Mouse (Mus musculus) T-cell, adult 2 months (primary cell): ENCODE measurements around the gene Tmem86b.

Source experiments
- DNase-seq: peaks from one replicate; pipeline ENCODE4 v3.0.0; 2022; ENCODE audit warnings: low spot score

Tmem86b gene

DNA sequence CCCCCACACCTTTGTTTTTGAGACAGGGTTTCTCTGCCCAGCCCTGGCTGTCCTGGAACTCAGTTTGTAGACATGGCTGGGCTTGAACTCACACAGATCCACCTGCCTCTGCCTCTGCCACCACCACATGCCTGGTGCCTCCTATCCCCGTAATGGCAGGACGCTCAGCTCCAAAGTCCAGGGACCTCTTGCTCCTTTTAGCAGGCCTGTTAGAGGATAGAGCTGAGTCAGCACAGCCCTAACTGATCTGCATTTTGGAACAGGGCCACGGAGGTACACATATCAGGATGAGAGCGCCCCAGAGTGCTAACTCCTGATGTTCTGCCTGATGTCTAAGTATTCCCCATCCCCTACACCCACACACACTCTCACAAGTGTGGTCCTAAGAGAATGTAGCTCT, at the start of gene Tmem86b:
Gene Tmem86b, minus strand, starts transcription at position 392 of the 400 bp plus-strand sequence.
- no peak for DNase-seq

DNA sequence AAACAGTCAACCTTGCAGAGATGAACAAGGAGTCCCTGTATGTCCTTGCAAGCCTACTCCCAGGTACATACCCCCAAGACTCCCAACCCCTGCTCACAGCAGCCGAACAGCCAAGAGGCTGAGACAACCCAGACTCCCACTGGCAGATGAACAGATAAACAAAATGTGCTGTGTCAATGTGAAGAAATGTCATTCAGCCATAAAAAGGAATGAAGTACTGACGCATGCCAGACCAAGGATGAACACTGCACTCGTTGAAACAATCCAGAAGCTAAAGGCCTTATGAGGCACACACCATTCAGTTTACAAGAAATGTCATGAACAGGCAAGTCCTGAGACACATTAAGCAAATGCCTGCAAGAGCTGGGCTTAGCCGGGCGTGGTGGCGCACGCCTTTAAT, 44.0 kb upstream of the Tmem86b start:
- DNase-seq, result no peak

DNA sequence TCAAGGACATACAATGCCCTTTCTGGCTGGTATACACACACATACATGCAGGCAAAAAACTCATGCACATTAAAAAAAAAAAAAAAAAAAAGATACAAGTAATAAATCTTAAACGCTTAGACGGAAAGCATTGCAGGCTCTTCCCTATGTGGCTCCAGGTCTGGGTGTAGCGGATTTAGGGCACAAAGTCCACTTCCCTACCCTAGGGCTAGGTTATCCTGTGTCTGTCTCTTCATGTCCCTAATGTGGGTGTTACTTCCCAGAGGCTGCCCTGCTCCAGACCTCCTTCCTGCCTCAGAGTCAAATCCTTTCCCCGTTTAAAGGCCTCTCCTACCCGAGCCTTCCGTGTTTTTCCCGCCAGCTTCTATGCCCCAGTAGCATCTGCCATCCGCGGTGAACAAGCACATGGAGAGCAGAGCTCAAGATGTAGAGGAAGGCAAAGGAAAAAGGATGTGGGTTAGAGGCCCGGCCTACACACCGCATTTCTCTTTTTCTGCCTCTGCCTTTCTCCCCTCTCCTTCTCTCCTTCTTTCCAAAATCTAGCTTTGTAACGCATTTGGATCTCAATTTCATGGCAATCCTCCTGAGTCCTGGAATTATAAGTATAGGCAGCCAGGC, 43.0 kb upstream of the Tmem86b start:
- DNase-seq, result peak; percentile 37

DNA sequence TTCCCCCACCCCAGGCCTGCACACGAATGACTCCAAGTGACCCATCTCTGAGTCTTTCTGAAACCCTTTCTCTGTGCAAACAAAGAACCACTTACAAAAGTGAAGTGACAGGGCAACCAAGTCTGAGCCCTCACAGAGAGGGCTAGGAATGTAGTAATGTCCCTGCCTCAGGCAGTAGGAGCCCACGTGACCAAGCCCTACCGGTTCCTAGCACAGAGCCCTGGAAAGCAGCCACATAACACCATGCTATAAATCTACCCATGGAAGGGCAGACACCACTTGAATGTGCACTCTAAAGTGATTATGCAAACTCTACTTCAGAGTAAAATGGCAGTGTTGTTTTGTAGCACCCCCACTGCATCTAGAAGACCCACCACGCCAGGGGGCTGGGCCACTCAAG, 40.7 kb upstream of the Tmem86b start:
- DNase-seq, result no peak

DNA sequence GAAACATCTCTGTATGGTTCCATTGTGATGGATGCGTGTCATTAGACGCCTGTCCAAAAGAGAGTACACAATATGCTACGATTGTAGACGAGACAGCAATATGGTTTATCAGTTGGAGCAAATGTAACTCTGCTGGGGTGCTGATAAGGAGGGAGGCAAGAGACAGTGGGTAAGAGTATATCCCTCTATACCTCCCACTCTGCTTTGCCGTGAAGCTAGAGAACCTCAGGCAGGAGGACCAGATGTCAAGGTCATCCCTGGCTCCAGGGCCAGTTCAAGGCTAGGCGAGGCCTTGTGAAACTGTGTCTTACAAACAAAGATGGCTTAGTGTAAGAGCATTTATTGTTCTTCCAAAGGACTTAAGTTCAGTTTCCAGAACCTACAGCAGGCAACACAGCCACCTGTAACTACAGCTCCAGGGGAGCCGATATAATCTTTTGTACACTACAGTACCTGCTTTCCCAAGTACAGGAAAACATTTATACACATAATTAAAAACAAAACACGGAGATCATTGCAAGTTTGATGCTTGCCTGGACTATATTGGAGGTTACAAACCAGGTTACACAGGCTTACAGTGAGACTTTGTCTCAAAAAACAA, 39.5 kb upstream of the Tmem86b start:
- DNase-seq, result no peak

DNA sequence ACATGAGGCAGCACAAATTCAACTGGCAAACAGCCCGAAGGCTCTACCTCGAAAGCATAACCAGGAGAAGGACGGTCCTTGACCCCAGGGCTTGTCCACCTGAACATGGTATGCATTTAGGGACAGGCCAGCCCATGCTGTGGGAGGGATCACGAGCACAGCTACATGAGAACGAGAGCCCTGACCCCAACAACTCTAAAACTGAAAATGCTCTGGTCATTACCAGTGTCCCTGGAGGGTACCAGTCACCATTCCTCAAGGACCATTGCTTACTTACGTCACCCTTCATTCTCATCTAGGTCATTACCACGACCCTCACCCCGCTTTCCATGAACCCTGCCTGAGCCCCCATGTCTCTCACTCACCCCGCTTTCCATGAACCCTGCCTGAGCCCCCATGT, 37.9 kb upstream of the Tmem86b start:
- no peak for DNase-seq

DNA sequence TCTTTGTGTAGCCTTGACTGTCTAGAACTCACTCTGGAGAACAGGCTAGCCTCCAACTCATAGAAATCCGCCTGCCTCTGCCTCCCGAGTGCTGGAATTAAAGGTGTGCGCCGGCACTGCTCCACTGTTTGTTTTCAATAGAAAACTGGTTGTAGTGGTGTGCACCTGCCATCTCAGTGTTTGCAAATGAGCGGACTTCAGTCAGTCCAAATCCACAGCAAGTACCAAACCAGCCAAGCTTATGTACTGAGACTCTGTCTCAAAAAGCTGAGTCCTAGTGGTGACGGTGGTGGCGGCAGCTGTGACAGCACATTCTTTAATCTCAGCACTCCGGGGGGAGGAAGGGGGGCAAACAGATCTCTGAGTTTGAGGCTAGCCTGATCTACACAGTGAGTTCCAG, 37.3 kb upstream of the Tmem86b start:
- no peak for DNase-seq

DNA sequence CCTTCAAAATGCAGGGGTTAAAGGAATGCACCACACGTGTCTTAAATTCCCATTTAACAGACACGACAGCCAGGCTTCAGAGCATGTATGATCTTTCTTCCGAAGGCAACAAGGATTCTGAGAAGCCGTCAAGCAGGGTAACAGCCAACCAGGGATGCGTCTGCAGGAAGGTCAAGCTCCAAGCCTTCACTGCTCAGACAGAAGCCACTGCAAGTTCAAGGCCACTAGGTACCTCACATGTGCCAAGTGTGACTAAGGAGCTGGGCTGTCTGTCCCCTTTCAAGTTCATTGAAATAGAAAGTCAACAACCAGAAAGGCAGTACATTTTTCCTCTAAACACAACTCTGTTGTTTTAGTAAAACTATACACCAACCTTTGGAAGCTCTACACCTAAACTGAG, 35.6 kb upstream of the Tmem86b start:
- DNase-seq, result no peak

DNA sequence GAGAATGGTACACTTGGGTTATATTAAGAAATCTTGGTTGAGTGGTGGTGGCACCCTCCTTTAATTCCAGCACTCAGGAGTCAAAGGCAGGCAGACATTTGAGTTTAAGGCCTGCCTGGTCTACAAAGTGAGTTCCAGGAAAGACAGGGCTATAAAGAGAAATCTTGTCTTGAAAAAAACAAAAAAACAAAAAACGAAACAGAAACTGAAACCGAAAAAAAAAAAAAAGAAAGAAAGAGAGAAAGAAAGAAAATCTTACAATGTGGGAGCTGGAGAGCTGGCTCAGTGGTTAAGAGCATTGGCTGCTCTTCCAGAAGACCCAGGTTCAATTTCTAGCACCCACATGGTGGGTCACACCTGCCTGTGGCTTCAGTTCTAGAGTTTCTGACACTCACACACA, 32.5 kb upstream of the Tmem86b start:
- no peak for DNase-seq

DNA sequence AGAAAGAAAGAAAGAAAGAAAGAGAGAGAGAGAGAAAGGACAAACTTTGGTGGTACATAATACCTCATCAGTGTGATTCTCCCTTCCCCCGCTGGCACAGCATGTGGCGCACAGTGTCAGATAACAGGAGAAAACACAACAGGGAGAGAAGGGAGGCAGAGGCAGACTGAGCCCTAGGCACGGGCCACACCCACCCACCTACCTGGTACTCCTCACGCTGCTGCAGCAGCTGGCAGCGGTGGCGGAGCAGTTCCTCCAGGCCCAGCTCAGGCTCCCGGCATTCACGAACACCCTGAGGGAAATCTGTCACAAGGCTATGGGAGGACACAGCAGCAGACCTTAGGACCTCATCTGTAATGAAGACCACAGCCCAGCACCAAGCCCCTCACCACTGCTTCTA, 32.0 kb upstream of the Tmem86b start:
- no peak for DNase-seq

DNA sequence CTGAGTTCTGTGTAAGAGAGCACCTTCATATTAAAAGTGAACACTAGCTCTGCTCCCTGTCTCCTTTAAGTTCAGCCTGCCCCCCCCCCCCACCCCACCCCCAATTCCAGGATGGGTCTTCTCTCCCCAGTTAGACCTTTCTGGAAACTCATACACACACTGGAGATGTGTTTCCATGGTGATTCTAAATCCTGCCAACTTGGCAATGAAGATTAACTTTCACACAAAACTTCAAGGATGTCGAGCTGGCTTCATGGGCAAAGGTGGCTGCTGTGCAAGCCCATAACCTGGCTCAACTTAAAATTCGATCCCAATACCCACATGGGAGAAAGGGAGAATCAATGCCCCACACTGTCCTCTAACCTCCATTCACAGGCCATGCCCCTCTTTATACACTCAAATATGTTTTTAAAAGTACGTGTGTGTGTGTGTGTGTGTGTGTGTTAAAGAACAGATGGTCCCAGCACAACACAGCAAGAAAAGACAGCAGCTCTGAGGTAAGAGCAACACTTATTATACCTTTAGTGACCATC, 28.8 kb upstream of the Tmem86b start:
- DNase-seq, result no peak

DNA sequence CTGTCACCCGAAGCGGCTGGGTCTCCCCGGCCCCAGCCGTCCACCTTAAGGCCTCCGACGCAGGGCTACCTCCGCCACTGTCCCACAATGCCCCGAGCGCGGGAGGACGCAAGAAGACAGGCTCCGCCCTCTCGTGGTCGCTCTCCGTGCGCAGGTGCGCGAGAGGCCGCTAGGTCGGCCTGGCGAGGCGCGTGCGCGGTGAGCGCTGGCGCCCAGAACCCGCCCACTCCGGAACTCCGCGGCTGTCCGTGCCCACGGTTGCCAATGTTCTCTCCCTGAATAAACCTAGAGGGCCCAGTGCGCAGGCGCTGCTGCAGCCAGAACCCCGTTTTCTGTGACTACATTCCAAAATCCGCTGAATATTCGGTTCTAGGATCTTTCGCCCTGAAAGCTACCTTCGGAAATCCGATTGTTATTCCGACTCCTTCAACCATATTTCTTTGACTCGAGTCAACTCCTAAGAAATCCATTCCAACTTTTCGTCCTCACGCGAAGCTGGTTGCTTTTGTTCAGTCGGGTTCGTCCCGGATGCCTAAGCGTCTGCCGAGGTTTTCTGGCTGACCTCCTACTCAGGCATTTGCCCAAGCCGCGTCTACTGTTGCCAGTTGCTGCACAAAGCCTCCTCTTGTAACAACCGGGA, 27.8 kb upstream of the Tmem86b start, which contains the start of gene Ppp6r1:
Gene Ppp6r1, minus strand, starts transcription at position 108 of the 640 bp plus-strand sequence.
- DNase-seq, result peak; percentile 98

DNA sequence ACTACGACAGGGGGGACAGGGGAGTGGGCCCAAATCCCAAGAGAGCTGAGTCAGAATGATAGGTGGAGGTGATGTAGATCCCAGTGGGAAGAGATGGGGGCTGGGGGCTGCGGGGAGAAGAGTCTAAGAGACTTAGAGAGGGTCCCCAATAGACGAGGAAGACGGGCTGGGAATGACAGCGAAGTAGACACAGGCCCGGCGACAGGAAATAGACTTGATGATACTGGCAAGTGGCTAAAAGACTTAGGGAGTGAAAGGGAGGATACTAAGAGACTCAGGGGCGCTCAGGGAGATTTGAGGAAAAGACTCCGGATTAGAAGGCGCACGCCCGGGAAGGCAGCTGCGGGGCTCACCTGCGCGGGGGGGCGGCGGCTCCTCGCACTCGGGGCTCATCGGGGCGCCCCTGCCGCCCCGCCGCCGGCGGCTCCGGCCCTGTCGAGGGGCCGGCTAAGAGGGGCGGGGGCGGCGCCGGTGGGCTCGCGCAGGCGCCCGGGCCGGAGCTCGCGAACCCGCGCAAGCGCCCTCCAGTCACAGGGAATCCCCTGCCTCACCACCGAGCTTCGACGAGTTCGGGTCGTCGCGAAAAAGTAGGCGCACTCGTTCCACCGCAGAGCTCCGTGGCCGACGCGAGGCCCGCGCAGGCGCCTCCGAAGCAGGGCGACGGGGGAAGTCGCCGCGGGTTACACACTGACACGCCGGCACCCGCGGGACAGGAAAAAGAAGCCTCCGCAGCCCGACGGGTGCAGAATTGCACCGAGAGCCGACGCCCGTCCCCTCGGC, 27.1 kb upstream of the Tmem86b start:
- peak; percentile 26 for DNase-seq

DNA sequence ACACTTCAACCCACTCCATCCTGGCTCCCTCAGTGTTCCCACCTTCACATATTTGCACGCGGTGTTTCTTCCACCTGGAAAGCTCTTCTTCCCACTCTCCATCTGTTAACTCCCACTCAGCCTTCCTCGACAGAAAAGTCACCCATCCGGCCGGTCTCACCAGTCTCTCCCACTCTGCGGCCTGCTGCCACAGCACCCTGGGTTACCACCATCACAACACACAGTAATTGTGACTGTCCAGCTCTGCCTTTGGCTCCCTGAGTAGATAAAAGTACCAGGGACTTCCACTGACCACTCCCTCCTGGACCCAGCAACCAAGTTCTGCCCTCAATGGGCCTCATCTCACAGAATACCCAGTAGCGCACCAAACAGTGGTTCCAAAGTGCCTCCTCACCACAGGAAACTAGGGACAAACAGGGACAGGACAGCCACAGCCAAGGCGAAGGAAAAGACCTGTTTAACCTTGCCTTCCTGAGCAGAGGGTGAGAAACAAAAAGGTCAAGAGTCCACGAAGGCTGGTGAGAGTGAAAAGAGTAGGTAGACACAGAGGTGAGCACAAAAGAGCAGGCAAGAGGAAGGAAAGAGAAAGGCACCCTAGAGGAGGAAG, 26.4 kb upstream of the Tmem86b start:
- no peak for DNase-seq

DNA sequence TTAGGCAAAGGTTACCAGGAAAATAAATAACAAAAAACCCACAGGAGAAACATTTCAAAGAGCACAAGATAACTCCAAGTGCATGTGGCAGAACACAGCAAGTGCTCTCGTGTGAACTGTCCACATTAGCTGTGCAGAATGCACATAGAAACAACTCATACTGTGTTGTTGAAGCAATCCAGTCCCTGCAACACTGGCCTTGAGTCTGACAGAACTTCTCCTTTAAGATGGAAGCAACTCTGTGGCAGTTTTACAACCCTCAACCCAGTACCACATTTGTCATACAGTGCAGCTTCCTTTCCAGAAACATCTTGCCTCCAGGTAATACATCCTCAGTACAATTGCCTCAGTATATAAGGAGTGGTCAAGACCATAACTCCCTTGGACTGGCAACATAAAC, 25.6 kb upstream of the Tmem86b start:
- DNase-seq, result no peak

DNA sequence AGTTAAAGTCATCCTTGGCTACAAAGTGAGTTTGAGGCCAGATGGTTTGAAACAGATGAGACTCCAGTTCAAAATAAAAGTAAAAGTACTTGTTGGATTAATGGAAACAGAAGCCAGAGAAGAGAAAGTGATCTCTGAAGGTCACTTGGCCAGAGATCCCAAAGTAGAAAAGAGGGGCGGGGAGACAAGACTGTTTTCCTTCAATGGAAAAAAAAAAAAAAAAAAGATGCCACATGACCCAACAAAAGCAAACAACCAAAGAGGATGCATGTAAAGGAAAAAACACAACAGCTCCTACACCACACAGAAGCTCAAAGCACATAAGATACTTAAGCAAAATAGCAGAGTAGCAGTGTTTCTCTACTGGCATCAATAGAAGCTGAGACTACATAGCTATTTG, 24.7 kb upstream of the Tmem86b start:
- no peak for DNase-seq

DNA sequence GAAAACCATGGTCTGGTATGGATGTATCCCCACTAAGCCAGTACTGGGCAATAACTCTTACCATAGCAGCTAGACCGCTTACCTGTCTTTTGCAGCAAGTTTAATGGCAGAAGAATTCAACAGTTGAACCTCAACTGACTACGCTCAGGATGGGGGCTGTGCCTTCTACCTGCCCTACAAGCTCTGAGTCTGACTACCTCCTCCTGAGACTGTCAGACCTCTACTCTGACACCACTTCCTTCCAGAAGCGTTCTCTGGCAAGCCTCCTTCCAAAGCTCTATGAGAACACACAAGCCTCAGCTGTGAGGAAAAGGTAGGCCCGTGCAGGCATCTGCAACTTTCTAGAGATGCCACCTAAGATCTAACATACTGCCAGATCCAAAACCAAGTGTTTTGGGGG, 24.2 kb upstream of the Tmem86b start:
- peak; percentile 50 for DNase-seq

DNA sequence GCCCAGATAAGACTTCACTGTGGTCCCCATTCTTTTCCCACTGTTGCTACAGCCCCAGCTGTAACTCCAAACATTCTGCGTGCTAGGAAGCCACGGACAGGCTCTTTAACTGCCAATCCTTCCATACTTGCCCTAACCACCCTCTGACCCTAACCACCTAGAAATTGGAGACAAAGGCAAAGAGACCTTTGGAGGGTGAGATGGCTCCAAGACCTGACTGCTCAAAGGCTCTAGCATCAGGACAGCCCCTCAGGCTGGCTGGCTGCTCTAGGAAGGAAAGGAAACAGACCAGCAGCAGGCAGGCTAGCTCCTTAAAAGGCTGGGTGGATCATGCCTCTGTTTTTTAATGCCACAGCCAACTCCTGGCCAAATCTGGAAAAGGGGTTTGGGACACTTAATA, 23.0 kb upstream of the Tmem86b start:
- DNase-seq, result no peak

DNA sequence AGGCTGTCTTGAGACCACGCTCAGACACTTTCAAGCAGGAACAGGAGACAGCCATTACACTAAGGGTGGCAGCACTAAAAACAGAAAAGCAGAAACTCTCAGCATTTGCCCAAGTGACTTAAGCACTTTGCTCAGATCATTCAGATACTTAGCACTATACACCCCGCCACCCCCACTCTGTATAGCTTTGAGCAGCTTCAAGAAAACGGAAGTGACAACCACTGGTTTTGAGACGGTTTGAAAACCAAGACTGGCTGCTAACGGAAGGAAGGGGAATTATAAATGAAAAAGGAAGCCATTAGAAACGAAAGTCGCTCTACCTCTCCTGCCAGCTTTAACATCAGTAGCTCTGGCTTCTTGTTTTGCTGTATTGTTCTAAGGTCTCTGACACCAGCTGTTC, 22.6 kb upstream of the Tmem86b start:
- peak; percentile 90 for DNase-seq

DNA sequence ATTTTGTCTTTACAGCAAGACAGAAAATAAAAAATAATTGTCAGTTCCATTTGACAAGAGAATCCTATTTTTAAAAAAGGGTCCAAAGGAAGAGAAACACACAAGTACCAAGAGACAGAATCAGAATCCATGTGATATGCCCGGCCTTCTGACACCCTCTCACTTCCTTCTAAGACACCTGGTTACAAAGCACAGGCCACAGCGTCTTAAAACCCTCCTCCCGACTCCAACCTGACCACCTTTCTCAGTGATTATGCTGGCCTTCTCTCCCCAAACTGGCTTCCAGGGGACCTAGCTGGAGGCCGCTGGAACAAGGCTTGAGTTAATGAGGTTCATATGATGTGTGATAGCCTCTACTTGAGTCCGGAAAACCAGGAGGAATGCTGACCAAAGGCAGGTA, 22.1 kb upstream of the Tmem86b start:
- DNase-seq, result no peak

DNA sequence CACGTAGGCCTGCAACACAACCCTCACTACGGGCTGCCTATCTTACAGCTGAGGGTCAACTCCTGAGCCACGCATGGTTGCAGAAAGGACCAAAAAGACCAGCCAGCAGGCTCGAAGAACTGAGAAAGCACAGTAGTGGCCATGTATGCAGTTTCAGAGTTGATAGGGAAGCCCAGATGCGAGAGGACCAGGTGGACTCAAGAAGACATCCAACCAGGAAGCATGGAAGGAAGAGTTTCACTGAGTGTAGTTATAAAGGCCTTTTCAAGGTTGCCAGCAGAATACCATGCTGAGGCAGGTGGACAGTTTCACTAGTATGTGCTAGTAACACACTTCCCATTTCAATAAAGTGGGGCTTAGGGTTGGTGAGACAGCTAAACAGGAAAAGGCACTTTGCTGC, 21.5 kb upstream of the Tmem86b start:
- DNase-seq, result no peak

DNA sequence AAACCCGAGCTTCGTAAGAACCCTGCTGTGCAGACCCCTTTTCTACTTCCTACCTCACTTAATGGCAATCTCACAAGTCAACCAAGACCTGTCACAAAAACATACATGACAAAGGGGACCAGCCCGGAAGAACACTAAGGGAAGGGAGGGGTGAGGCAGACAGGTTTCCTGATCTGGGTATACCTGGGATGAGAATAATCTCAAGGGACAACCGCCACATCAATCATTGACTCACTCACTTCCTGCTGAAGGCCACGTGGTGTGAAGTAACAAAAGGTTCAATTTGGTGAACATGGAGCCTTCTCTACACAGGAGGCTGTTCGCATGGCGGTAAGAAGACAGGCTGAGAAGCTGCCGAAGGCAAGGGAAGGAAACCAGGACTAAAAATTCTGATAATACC, 20.4 kb upstream of the Tmem86b start:
- DNase-seq, result peak; percentile 81
